Mouse (Mus musculus) bone marrow, adult 2 months (tissue): ENCODE data around the gene Trim14.

Source experiments
- CTCF ChIP-seq: fragments of 200-500 bp; IDR thresholded peaks from 2 replicates; pipeline ENCODE4 v1.5.1; 2011; ENCODE audit warnings: low read length, control low read depth; ENCODE audit not compliant: control insufficient read depth, insufficient read depth
- POLR2A ChIP-seq: fragments of 200-500 bp; IDR thresholded peaks from 2 replicates; pipeline ENCODE4 v1.6.1; 2011; ENCODE audit warnings: low read depth, mild to moderate bottlenecking, control low read depth, low read length, borderline replicate concordance; ENCODE audit not compliant: control insufficient read depth

- TF ChIP-seq CTCF = no peak
- TF ChIP-seq POLR2A = no peak
These were observed 3.0 kb downstream of the Trim14 start for GRCm38 (mm10) chr4:46532926-46533325.
